Mouse (Mus musculus): ENCODE measurements around the gene Pomgnt1. TPM values are rescaled to one million over a fixed set of nuclear protein-coding genes. Genes with fewer than 3 reads are reported as not detected.

Gene Pomgnt1
- polyA plus RNA-seq, 1 experiment from 2014 or later, result 54.8 TPM

DNA sequence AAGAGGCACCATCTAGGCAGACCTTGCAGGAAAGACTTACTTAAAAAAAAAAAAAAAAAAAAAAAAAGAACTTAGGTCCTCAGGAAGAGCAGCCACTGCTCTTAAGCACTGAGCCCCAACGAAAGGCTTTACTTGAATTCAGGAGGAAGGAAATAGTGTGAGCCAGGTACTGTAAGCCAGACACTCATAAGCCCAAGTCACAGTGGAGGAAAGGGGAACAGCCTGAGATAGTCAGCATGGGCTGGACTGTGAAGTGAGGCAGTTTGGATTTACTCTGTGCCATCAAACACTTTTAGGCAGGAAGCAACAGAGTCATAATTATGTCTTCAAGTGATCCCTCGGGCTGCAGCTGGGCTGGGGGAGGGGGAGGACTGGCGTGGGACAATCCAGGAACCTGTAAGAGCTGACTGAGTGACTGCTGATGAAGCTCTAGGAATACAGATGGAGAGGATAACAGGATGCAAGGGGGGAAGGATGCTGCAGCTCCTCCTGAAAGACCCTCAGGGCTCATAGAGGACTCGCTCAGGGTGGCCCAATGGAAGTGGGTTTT is 68.7 kb downstream of the Pomgnt1 start:
- no peaks in the 10 kb centered on the region for H3K9me3 ChIP-seq (replicated peaks; ENCODE audit: control insufficient read depth, low read length)
- H3K36me3 ChIP-seq (ENCODE audit: control insufficient read depth, insufficient read depth, low read length), result no peaks in the 10 kb centered on the region
- DNase-seq (ENCODE audit: low spot score) (peak; percentile 25), ATAC-seq (no peak)
- no peaks in the 10 kb centered on the region for H3K27me3 ChIP-seq (replicated peaks; ENCODE audit: control insufficient read depth, insufficient read depth, low read length)
- no peak overlapping the region for H3K4me3 ChIP-seq (ENCODE audit: low read depth, low read length)
- no peaks in the 10 kb centered on the region for H3K4me1 ChIP-seq (ENCODE audit: control insufficient read depth, insufficient read depth, low read length)
- no peak overlapping the region for H3K9ac ChIP-seq (ENCODE audit: low read length)
- H3K27ac ChIP-seq (ENCODE audit: low read depth, low read length), result no peak overlapping the region
- WGBS, result 71% methylated on average over 4 of the region's 4 CpGs
- no peak overlapping the region for H3K4me2 ChIP-seq (ENCODE audit: low read length)

DNA sequence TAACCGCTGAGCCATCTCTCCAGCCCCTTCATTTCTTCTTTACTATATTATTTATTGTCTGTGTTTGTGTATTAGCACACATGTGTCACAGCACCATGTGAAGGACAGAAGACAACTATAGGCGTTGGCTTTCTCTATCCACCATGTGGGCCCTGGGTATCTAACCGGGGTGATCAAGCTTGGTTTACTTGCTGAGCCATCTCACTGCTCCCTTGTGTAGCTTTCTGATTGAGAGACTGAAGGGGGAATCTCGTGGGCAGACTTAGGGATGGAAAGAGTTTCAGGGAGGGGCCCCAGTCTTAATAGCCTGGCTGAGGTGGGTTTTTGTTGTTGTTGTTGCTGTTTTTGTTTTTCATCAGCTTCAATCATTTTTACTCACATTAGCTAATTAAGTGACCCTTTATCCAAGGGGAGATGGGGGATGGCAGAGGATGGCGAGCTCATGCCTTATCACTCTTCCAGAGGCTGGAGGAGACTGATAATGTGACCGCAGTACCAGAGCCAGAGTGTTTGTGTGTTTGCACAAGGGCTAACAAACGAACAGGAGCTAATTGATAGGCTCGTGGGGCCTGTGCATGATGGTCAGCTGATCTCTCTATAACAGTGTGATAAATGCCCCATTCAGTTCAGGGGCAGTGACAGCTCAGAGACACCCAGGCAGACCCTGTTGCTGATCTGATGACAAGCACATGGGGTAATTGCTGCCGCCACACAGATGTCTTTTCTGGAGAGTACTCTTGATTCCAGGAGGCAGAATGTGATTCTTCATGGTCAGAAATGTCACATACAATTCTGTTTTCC is 70.1 kb downstream of the Pomgnt1 start:
- no peak overlapping the region for H3K9ac ChIP-seq (ENCODE audit: low read length)
- H3K27me3 ChIP-seq (replicated peaks; ENCODE audit: control insufficient read depth, insufficient read depth, low read length), result no peaks in the 10 kb centered on the region
- H3K36me3 ChIP-seq (ENCODE audit: control insufficient read depth, insufficient read depth, low read length), result no peaks in the 10 kb centered on the region
- DNase-seq (ENCODE audit: low spot score) (no peak), ATAC-seq (no peak)
- no peak overlapping the region for H3K27ac ChIP-seq (ENCODE audit: low read depth, low read length)
- no peak overlapping the region for H3K4me3 ChIP-seq (ENCODE audit: low read depth, low read length)
- H3K9me3 ChIP-seq (replicated peaks; ENCODE audit: control insufficient read depth, low read length), result no peaks in the 10 kb centered on the region
- H3K4me1 ChIP-seq (ENCODE audit: control insufficient read depth, insufficient read depth, low read length), result no peaks in the 10 kb centered on the region
- 61% methylated on average over 9 of the region's 9 CpGs for WGBS
- no peak overlapping the region for H3K4me2 ChIP-seq (ENCODE audit: low read length)

DNA sequence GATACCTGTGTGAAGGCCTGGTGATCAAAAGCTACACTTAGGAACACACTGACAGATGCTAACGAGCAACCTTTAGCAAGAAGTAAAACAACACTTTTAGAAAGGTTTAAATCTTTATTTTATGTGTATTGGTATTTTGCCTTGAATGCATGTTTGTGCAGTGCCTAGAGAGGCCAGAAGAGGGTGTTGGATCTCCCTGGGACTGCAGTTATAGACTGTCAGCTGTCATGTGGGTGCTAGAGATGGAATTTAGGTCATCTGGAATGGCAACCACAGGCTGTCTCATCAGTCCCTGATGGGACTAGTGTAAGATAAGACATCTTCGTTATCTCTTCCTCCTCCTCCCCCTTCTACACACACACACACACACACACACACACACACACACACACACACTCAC is 74.8 kb downstream of the Pomgnt1 start:
- no peaks in the 10 kb centered on the region for H3K9me3 ChIP-seq (replicated peaks; ENCODE audit: control insufficient read depth, low read length)
- DNase-seq (ENCODE audit: low spot score) (no peak), ATAC-seq (no peak)
- H3K27me3 ChIP-seq (replicated peaks; ENCODE audit: control insufficient read depth, insufficient read depth, low read length), result no peaks in the 10 kb centered on the region
- H3K9ac ChIP-seq (ENCODE audit: low read length), result no peak overlapping the region
- no peak overlapping the region for H3K4me3 ChIP-seq (ENCODE audit: low read depth, low read length)
- H3K4me1 ChIP-seq (ENCODE audit: control insufficient read depth, insufficient read depth, low read length), result no peaks in the 10 kb centered on the region
- WGBS, result 72% methylated on average over 2 of the region's 2 CpGs
- no peaks in the 10 kb centered on the region for H3K36me3 ChIP-seq (ENCODE audit: control insufficient read depth, insufficient read depth, low read length)
- no peak overlapping the region for H3K4me2 ChIP-seq (ENCODE audit: low read length)
- H3K27ac ChIP-seq (ENCODE audit: low read depth, low read length), result no peak overlapping the region

DNA sequence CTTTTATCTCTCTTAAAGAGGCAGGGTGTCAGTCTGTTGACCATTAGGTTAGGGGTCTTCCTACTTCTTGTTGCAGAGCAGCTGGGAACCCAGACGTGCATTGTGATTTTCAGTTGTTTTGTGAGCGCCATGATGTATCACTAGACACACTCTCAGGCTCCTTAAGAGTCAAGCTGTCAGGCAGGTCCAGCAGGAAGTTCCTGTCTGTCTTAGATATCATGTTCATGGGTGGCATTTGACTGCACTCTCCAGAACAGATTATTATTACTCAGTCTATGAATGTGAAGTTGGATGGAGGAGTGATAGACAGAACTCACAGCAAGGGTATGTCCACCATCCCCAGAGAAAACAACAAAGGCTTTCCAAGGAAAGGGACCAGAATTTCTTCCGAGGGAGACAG is 80.8 kb downstream of the Pomgnt1 start:
- Histone ChIP-seq H3K4me2 (ENCODE audit: low read length) (no peak overlapping the region), H3K27me3 (replicated peaks; ENCODE audit: control insufficient read depth, insufficient read depth, low read length) (no peaks in the 10 kb centered on the region), H3K36me3 (ENCODE audit: control insufficient read depth, insufficient read depth, low read length) (no peaks in the 10 kb centered on the region), H3K9ac (ENCODE audit: low read length) (no peak overlapping the region), H3K27ac (ENCODE audit: low read depth, low read length) (no peak overlapping the region), H3K4me3 (ENCODE audit: low read depth, low read length) (no peak overlapping the region), H3K9me3 (replicated peaks; ENCODE audit: control insufficient read depth, low read length) (no peaks in the 10 kb centered on the region), H3K4me1 (ENCODE audit: control insufficient read depth, insufficient read depth, low read length) (no peaks in the 10 kb centered on the region)
- 78% methylated on average over 3 of the region's 3 CpGs for WGBS
- ATAC-seq (no peak), DNase-seq (ENCODE audit: low spot score) (no peak)

DNA sequence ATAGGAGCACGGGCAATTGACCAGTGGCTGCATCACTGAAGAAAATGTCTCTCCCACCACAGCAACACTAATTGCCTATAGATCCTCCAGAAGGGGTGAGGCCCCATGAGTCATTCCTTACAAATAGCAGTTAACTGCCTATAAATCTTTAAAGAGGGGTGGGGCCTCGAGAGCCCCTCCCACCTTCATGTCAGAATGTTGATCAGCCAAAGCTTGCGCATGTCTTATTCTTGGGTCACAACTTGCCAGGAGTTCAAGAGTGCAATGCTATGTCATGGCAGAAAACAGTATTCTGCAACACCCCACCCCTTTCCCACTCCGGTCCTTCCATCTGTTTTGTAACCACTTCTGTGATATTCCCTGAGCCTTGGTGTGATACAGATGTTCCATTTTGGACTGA is 82.9 kb downstream of the Pomgnt1 start:
- no peak overlapping the region for H3K27ac ChIP-seq (ENCODE audit: low read depth, low read length)
- H3K4me3 ChIP-seq (ENCODE audit: low read depth, low read length), result no peak overlapping the region
- DNase-seq (ENCODE audit: low spot score) (no peak), ATAC-seq (no peak)
- no peak overlapping the region for H3K4me2 ChIP-seq (ENCODE audit: low read length)
- no peak overlapping the region for H3K9ac ChIP-seq (ENCODE audit: low read length)
- no peaks in the 10 kb centered on the region for H3K4me1 ChIP-seq (ENCODE audit: control insufficient read depth, insufficient read depth, low read length)
- 86% methylated on average over 4 of the region's 4 CpGs for WGBS
- no peaks in the 10 kb centered on the region for H3K27me3 ChIP-seq (replicated peaks; ENCODE audit: control insufficient read depth, insufficient read depth, low read length)
- H3K9me3 ChIP-seq (replicated peaks; ENCODE audit: control insufficient read depth, low read length), result no peaks in the 10 kb centered on the region
- H3K36me3 ChIP-seq (ENCODE audit: control insufficient read depth, insufficient read depth, low read length), result no peaks in the 10 kb centered on the region

DNA sequence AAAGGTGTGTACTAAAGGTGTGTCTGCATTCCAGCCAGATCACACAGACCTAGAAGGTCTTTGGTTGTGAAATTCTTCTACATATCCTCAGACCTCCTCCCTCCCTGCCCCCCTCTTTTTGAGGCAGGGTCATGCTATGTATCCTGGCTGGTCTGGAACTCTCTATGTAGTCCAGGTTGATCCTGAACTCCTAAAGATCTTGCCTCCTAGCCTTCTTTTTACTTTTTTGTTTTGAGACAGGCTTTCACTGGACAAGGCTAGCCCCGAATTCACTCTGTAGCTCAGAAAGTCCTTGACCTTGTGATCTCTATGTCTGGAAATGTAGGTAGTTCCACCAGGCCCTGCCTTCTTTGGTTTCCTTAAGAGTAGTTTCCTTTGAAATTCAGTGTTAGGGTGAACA is 85.3 kb downstream of the Pomgnt1 start:
- H3K9ac ChIP-seq (ENCODE audit: low read length), result no peak overlapping the region
- H3K4me1 ChIP-seq (ENCODE audit: control insufficient read depth, insufficient read depth, low read length), result no peaks in the 10 kb centered on the region
- no peaks in the 10 kb centered on the region for H3K36me3 ChIP-seq (ENCODE audit: control insufficient read depth, insufficient read depth, low read length)
- WGBS, result 85% methylated on average over 1 of the region's 1 CpGs
- no peaks in the 10 kb centered on the region for H3K27me3 ChIP-seq (replicated peaks; ENCODE audit: control insufficient read depth, insufficient read depth, low read length)
- no peak for DNase-seq (ENCODE audit: low spot score)
- H3K9me3 ChIP-seq (replicated peaks; ENCODE audit: control insufficient read depth, low read length), result no peaks in the 10 kb centered on the region
- H3K4me3 ChIP-seq (ENCODE audit: low read depth, low read length), result no peak overlapping the region
- no peak for ATAC-seq
- no peak overlapping the region for H3K27ac ChIP-seq (ENCODE audit: low read depth, low read length)
- no peak overlapping the region for H3K4me2 ChIP-seq (ENCODE audit: low read length)

Other genes starting within 250 kb of the Pomgnt1 start
- 0.31 TPM in 1 of 2 replicates, not detected in the other for gene Kncn, start 239.4 kb upstream of the Pomgnt1 start, polyA plus RNA-seq (2014; fragmentation: Nextera tagmentation; extraction: Ambion mirVana)
- gene 6430628N08Rik, start 233.2 kb upstream of the Pomgnt1 start, polyA plus RNA-seq (2014; fragmentation: Nextera tagmentation; extraction: Ambion mirVana), result not detected in 2 replicates
- gene Dmbx1, start 183.9 kb upstream of the Pomgnt1 start, polyA plus RNA-seq (2014; fragmentation: Nextera tagmentation; extraction: Ambion mirVana), result 0.05 TPM in 2 replicates
- gene Faah, start 105.9 kb upstream of the Pomgnt1 start, polyA plus RNA-seq (2014; fragmentation: Nextera tagmentation; extraction: Ambion mirVana), result 7.0 and 7.3 TPM in 2 replicates
- gene Nsun4, start 70.0 kb upstream of the Pomgnt1 start, polyA plus RNA-seq (2014; fragmentation: Nextera tagmentation; extraction: Ambion mirVana), result 14.2 and 15.3 TPM in 2 replicates
- gene Uqcrh, start 48.8 kb upstream of the Pomgnt1 start, polyA plus RNA-seq (2014; fragmentation: Nextera tagmentation; extraction: Ambion mirVana), result 479 and 583 TPM in 2 replicates
- gene Lrrc41, start 48.6 kb upstream of the Pomgnt1 start, polyA plus RNA-seq (2014; fragmentation: Nextera tagmentation; extraction: Ambion mirVana), result 67.9 and 74.0 TPM in 2 replicates
- 18.1 and 18.2 TPM in 2 replicates for gene Rad54l, start 150 bp upstream of the Pomgnt1 start, polyA plus RNA-seq (2014; fragmentation: Nextera tagmentation; extraction: Ambion mirVana)
- gene Lurap1, start 27.5 kb downstream of the Pomgnt1 start, polyA plus RNA-seq (2014; fragmentation: Nextera tagmentation; extraction: Ambion mirVana), result 1.5 and 1.9 TPM in 2 replicates
- gene Tspan1, start 43.8 kb downstream of the Pomgnt1 start, polyA plus RNA-seq (2014; fragmentation: Nextera tagmentation; extraction: Ambion mirVana), result not detected in 2 replicates
- not detected in 2 replicates for gene 1700042G07Rik, start 49.5 kb downstream of the Pomgnt1 start, polyA plus RNA-seq (2014; fragmentation: Nextera tagmentation; extraction: Ambion mirVana)
- gene Gm49337, start 49.5 kb downstream of the Pomgnt1 start, polyA plus RNA-seq (2014; fragmentation: Nextera tagmentation; extraction: Ambion mirVana), result not detected in 2 replicates
- 71.4 and 93.5 TPM in 2 replicates for gene Pik3r3, start 97.8 kb downstream of the Pomgnt1 start, polyA plus RNA-seq (2014; fragmentation: Nextera tagmentation; extraction: Ambion mirVana)